Mouse (Mus musculus): Measurements from ENCODE around the gene Mfap1a. TPM values are rescaled to one million over a fixed set of nuclear protein-coding genes. Genes with fewer than 3 reads are reported as not detected.
A peak's percentile ranks its signal among the peaks of the same experiment; 100 is the strongest.

The Mfap1a gene
- total RNA-seq, 2 experiments from 2014 or later, result 12.8 to 15.7 TPM

- no peak for DNase-seq
- intact Hi-C loops (cut with DNase I), result no loop called here
Observed at GRCm38 (mm10) chr2:121444178-121444577, 62.3 kb downstream of the Mfap1a start, which contains the start of gene Ell3. Gene Ell3 (minus strand): TSS chr2:121444278.

- intact Hi-C loops (cut with DNase I), result no loop called here
- DNase-seq, result no peak
Observed at GRCm38 (mm10) chr2:121443068-121443349, 63.5 kb downstream of the Mfap1a start.

- intact Hi-C loops (cut with DNase I), result no loop called here
- DNase-seq, result peak in 1 of 2 experiments; percentile 49
Observed at GRCm38 (mm10) chr2:121442259-121443067, 64.0 kb downstream of the Mfap1a start.

Small RNA genes within 50 kb of the gene (microRNA-seq; reads per million reads assigned to microRNA genes)
- gene Gm22953, result 0 reads per million in 2 experiments

Other genes starting within 250 kb of the Mfap1a start
- 10 to 100 TPM; 14.2 to 16.0 TPM for gene Trp53bp1, start 235.3 kb downstream of the Mfap1a start, total RNA-seq (2021)
- gene Map1a, start 217.1 kb downstream of the Mfap1a start, total RNA-seq (2021), result 1 to 10 TPM; 6.7 to 8.1 TPM
- 10 to 100 TPM; 63.1 to 84.5 TPM for gene Ppip5k1, start 151.3 kb downstream of the Mfap1a start, total RNA-seq (2021)
- not detected for gene Ckmt1, start 149.0 kb downstream of the Mfap1a start, total RNA-seq (2021)
- gene Strc, start 119.5 kb downstream of the Mfap1a start, total RNA-seq (2021), result under 1 TPM in 1 of 2 experiments, not detected in 1; 0.08 TPM
- 10 to 100 TPM; 40.2 to 41.8 TPM for gene Pdia3, start 92.9 kb downstream of the Mfap1a start, total RNA-seq (2021)
- 1 to 10 TPM; 1.7 to 2.0 TPM for gene Catsper2, start 92.9 kb downstream of the Mfap1a start, total RNA-seq (2021)
- gene Ell3, start 62.4 kb downstream of the Mfap1a start, total RNA-seq (2021), result not detected
- 100 to 1,000 TPM; 310 to 311 TPM for gene Serf2, start 57.5 kb downstream of the Mfap1a start, total RNA-seq (2021)
- 10 to 100 TPM; 11.5 to 23.6 TPM for gene Hypk, start 53.4 kb downstream of the Mfap1a start, total RNA-seq (2021)
- gene Serinc4, start 49.9 kb downstream of the Mfap1a start, total RNA-seq (2021), result not detected
- gene Mfap1b, start 32.6 kb downstream of the Mfap1a start, total RNA-seq (2021), result 10 to 100 TPM; 17.4 to 21.8 TPM
- gene Wdr76, start 58 bp upstream of the Mfap1a start, total RNA-seq (2021), result 1 to 10 TPM; 1.7 to 2.0 TPM

Data from gastrocnemius, postnatal 36 days (tissue).